30 mouse cellular contexts compared by ENCODE assay signal in genomic region chr6:129030964-129031363, GRCm38 (mm10). TPM values are rescaled to one million over a fixed set of nuclear protein-coding genes. Genes with fewer than 3 reads are reported as not detected.
"Had no signal": no experiment of that assay in that cellular context is flagged by ENCODE, and none has a peak within 500 bp of the region (broad histone marks: within the 10 kb centered on the region; RNA-seq: fewer than 3 reads in every experiment).

No protein-coding gene starts in this region.

- H3K27me3 ChIP-seq: embryonic facial prominence, embryonic 12.5 days; embryonic facial prominence, embryonic 13.5 days; embryonic facial prominence, embryonic 15.5 days; forebrain, embryonic 12.5 days; forebrain, embryonic 13.5 days; forebrain, embryonic 15.5 days; heart, embryonic 12.5 days; heart, embryonic 13.5 days had no signal

- H3K4me3 ChIP-seq: embryonic facial prominence, embryonic 10.5 days; embryonic facial prominence, embryonic 12.5 days; embryonic facial prominence, embryonic 13.5 days; embryonic facial prominence, embryonic 15.5 days; erythroblast, embryonic 14.5 days; forebrain, embryonic 10.5 days; forebrain, embryonic 12.5 days; forebrain, embryonic 13.5 days; forebrain, embryonic 15.5 days; heart, embryonic 10.5 days; heart, embryonic 12.5 days; heart, embryonic 13.5 days had no signal

- H3K4me1 ChIP-seq: embryonic facial prominence, embryonic 10.5 days; embryonic facial prominence, embryonic 12.5 days; embryonic facial prominence, embryonic 13.5 days; embryonic facial prominence, embryonic 15.5 days; forebrain, embryonic 10.5 days; forebrain, embryonic 12.5 days; forebrain, embryonic 13.5 days; forebrain, embryonic 15.5 days; heart, embryonic 10.5 days; heart, embryonic 12.5 days; heart, embryonic 13.5 days had no signal

- DNase-seq: cerebellum, adult 9-10 months; cerebellum, adult 9-11 months; cerebellum, postnatal 10 days; cerebellum, postnatal 14 days; cerebellum, postnatal 25 days; cerebellum, postnatal 36 days; embryo, embryonic 11 days; forebrain, postnatal 0 days; gastrocnemius, postnatal 10 days; gastrocnemius, postnatal 25 days; gastrocnemius, postnatal 36 days had no signal

- H3K9me3 ChIP-seq: embryonic facial prominence, embryonic 10.5 days; embryonic facial prominence, embryonic 12.5 days; embryonic facial prominence, embryonic 13.5 days; embryonic facial prominence, embryonic 15.5 days; forebrain, embryonic 10.5 days; forebrain, embryonic 12.5 days; forebrain, embryonic 13.5 days; forebrain, embryonic 15.5 days; heart, embryonic 10.5 days; heart, embryonic 12.5 days; heart, embryonic 13.5 days had no signal

- ATAC-seq: forebrain, embryonic 13.5 days; forebrain, embryonic 14.5 days; forebrain, embryonic 15.5 days; forebrain, embryonic 16.5 days; forebrain, postnatal 0 days had no signal

- H3K9ac ChIP-seq: embryonic facial prominence, embryonic 12.5 days; embryonic facial prominence, embryonic 13.5 days; embryonic facial prominence, embryonic 15.5 days; forebrain, embryonic 12.5 days; forebrain, embryonic 13.5 days; forebrain, embryonic 15.5 days; forebrain, postnatal 0 days; heart, embryonic 12.5 days; heart, embryonic 13.5 days had no signal

- H3K27ac ChIP-seq: embryonic facial prominence, embryonic 10.5 days; embryonic facial prominence, embryonic 12.5 days; embryonic facial prominence, embryonic 13.5 days; embryonic facial prominence, embryonic 15.5 days; forebrain, embryonic 10.5 days; forebrain, embryonic 12.5 days; forebrain, embryonic 13.5 days; forebrain, embryonic 15.5 days; heart, embryonic 10.5 days; heart, embryonic 13.5 days had no signal

- H3K36me3 ChIP-seq: embryonic facial prominence, embryonic 10.5 days; embryonic facial prominence, embryonic 12.5 days; embryonic facial prominence, embryonic 13.5 days; embryonic facial prominence, embryonic 15.5 days; forebrain, embryonic 10.5 days; forebrain, embryonic 12.5 days; forebrain, embryonic 15.5 days; heart, embryonic 10.5 days; heart, embryonic 12.5 days; heart, embryonic 13.5 days had no signal

RNA-seq across cellular contexts. Expression of gene Klrb1f, which starts 14.7 kb away (rescaled TPM):
- total RNA-seq: gastrocnemius, adult 18-20 months; gastrocnemius, adult 8-10 months; gastrocnemius, postnatal 10 days; gastrocnemius, postnatal 25 days; gastrocnemius, postnatal 36 days; gastrocnemius, postnatal 4 days had no signal
- polyA plus RNA-seq: cortical plate, adult 2 months; embryonic facial prominence, embryonic 10.5 days; erythroblast, embryonic 14.5 days; forebrain, embryonic 10.5 days; forebrain, embryonic 11.5 days; forebrain, embryonic 12.5 days; forebrain, embryonic 13.5 days; heart, embryonic 10.5 days; heart, embryonic 12.5 days; heart, embryonic 13.5 days had no signal
